Mouse (Mus musculus): ENCODE results near the gene Aldh3a2. TPM values are rescaled to one million over a fixed set of nuclear protein-coding genes. Genes with fewer than 3 reads are reported as not detected.
"Not testable (repeated sequence)": the region's sequence is repeated elsewhere in the genome, so short reads cannot be mapped to it uniquely, and the experiment has no call there.

The Aldh3a2 gene
- 16.7 and 17.6 TPM in 2 replicates for polyA plus RNA-seq (2016; fragmentation: Nextera tagmentation; extraction: Ambion mirVana)

- WGBS, result 1% methylated on average over 58 of the region's 58 CpGs
- peak within 1 kb of the TSS; percentile 73 for H3K4me3 ChIP-seq
- peaks cover 25% of the 10 kb centered on the region for H3K27me3 ChIP-seq (replicated peaks; ENCODE audit: low read depth, poor library complexity, severe bottlenecking)
- H3K27ac ChIP-seq (replicated peaks), result peak within 1 kb of the TSS; percentile 89
- peak; percentile 95 for DNase-seq (ENCODE audit: low spot score)
- H3K9me3 ChIP-seq, result no peaks in the 10 kb centered on the region
- H3K4me1 ChIP-seq, result peaks cover 7% of the 10 kb centered on the region; the same call in 1 of the 2 replicates
- H3K36me3 ChIP-seq (replicated peaks), result peaks cover 19% of the 10 kb centered on the region
Observed at GRCm38 (mm10) chr11:61266551-61267533, at the start of gene Aldh3a2. Gene Aldh3a2, minus strand, starts transcription at chr11:61267464.

GRCm38 (mm10) chr11:61316864-61317263 lies 49.6 kb upstream of the Aldh3a2 start:
- no peak overlapping the region for H3K4me3 ChIP-seq
- no peaks in the 10 kb centered on the region for H3K9me3 ChIP-seq
- no peaks in the 10 kb centered on the region for H3K36me3 ChIP-seq (replicated peaks)
- WGBS, result 75% methylated on average over 2 of the region's 2 CpGs
- peaks cover 8% of the 10 kb centered on the region for H3K4me1 ChIP-seq
- no peaks in the 10 kb centered on the region for H3K27me3 ChIP-seq (replicated peaks; ENCODE audit: low read depth, poor library complexity, severe bottlenecking)
- DNase-seq (ENCODE audit: low spot score), result no peak
- H3K27ac ChIP-seq (replicated peaks), result no peak overlapping the region

- peaks cover 7% of the 10 kb centered on the region for H3K4me1 ChIP-seq
- no peak overlapping the region for H3K27ac ChIP-seq (replicated peaks)
- 68% methylated on average over 7 of the region's 7 CpGs for WGBS
- no peak for DNase-seq (ENCODE audit: low spot score)
- no peaks in the 10 kb centered on the region; the same call in 1 of the 2 replicates for H3K27me3 ChIP-seq (replicated peaks; ENCODE audit: low read depth, poor library complexity, severe bottlenecking)
- H3K36me3 ChIP-seq (replicated peaks), result no peaks in the 10 kb centered on the region
- H3K4me3 ChIP-seq, result no peak overlapping the region
- H3K9me3 ChIP-seq, result 0 out of 2 replicates have a peak, but pooled peaks cover 4% of the 10 kb centered on the region
Observed at GRCm38 (mm10) chr11:61310321-61310720, 43.1 kb upstream of the Aldh3a2 start.

- Histone ChIP-seq H3K4me3 (no peak overlapping the region), H3K27ac (replicated peaks) (no peak overlapping the region), H3K4me1 (peaks cover 7% of the 10 kb centered on the region), H3K27me3 (replicated peaks; ENCODE audit: low read depth, poor library complexity, severe bottlenecking) (no peaks in the 10 kb centered on the region; the same call in 1 of the 2 replicates), H3K9me3 (0 out of 2 replicates have a peak, but pooled peaks cover 4% of the 10 kb centered on the region), H3K36me3 (replicated peaks) (no peaks in the 10 kb centered on the region)
- DNase-seq (ENCODE audit: low spot score), result no peak
- 62% methylated on average over 12 of the region's 12 CpGs for WGBS
Observed at GRCm38 (mm10) chr11:61309831-61310230, 42.6 kb upstream of the Aldh3a2 start.

- H3K27ac ChIP-seq (replicated peaks), result no peak overlapping the region
- 0 out of 2 replicates have a peak, but pooled peaks cover 4% of the 10 kb centered on the region for H3K9me3 ChIP-seq
- no peaks in the 10 kb centered on the region; the same call in 1 of the 2 replicates for H3K27me3 ChIP-seq (replicated peaks; ENCODE audit: low read depth, poor library complexity, severe bottlenecking)
- H3K4me3 ChIP-seq, result no peak overlapping the region
- peaks cover 7% of the 10 kb centered on the region for H3K4me1 ChIP-seq
- DNase-seq (ENCODE audit: low spot score), result no peak
- WGBS, result 39% methylated on average over 7 of the region's 7 CpGs
- no peaks in the 10 kb centered on the region for H3K36me3 ChIP-seq (replicated peaks)
Observed at GRCm38 (mm10) chr11:61307795-61308194, 40.5 kb upstream of the Aldh3a2 start.

GRCm38 (mm10) chr11:61305377-61305776 lies 38.1 kb upstream of the Aldh3a2 start:
- Histone ChIP-seq H3K27ac (replicated peaks) (no peak overlapping the region), H3K36me3 (replicated peaks) (no peaks in the 10 kb centered on the region), H3K4me1 (peaks cover 7% of the 10 kb centered on the region), H3K9me3 (0 out of 2 replicates have a peak, but pooled peaks cover 4% of the 10 kb centered on the region), H3K27me3 (replicated peaks; ENCODE audit: low read depth, poor library complexity, severe bottlenecking) (no peaks in the 10 kb centered on the region; the same call in 1 of the 2 replicates), H3K4me3 (no peak overlapping the region)
- 79% methylated on average over 4 of the region's 4 CpGs for WGBS
- DNase-seq (ENCODE audit: low spot score), result no peak

GRCm38 (mm10) chr11:61304535-61304934 lies 37.3 kb upstream of the Aldh3a2 start:
- H3K27ac ChIP-seq (replicated peaks); H3K9me3 ChIP-seq; DNase-seq (ENCODE audit: low spot score); H3K27me3 ChIP-seq (replicated peaks; ENCODE audit: low read depth, poor library complexity, severe bottlenecking); H3K36me3 ChIP-seq (replicated peaks); H3K4me3 ChIP-seq: not testable (repeated sequence)
- peaks cover 10% of the 10 kb centered on the region for H3K4me1 ChIP-seq
- WGBS, result 96% methylated on average over 7 of the region's 10 CpGs

GRCm38 (mm10) chr11:61300716-61301392 lies 33.6 kb upstream of the Aldh3a2 start:
- Histone ChIP-seq H3K4me3 (peak overlapping the region; percentile 27), H3K36me3 (replicated peaks) (no peaks in the 10 kb centered on the region), H3K27ac (replicated peaks) (peak overlapping the region; percentile 72), H3K4me1 (peaks cover 13% of the 10 kb centered on the region), H3K9me3 (0 out of 2 replicates have a peak, but pooled peaks cover 3% of the 10 kb centered on the region), H3K27me3 (replicated peaks; ENCODE audit: low read depth, poor library complexity, severe bottlenecking) (0 out of 2 replicates have a peak, but pooled peaks cover 2% of the 10 kb centered on the region)
- 16% methylated on average over 16 of the region's 16 CpGs for WGBS
- peak; percentile 39 for DNase-seq (ENCODE audit: low spot score)

- H3K36me3 ChIP-seq (replicated peaks), result no peaks in the 10 kb centered on the region
- H3K9me3 ChIP-seq, result no peaks in the 10 kb centered on the region
- DNase-seq (ENCODE audit: low spot score), result no peak
- H3K4me3 ChIP-seq, result no peak overlapping the region
- WGBS, result 58% methylated on average over 3 of the region's 3 CpGs
- H3K27ac ChIP-seq (replicated peaks), result no peak overlapping the region; the same call in 1 of the 2 replicates
- 0 out of 2 replicates have a peak, but pooled peaks cover 2% of the 10 kb centered on the region for H3K27me3 ChIP-seq (replicated peaks; ENCODE audit: low read depth, poor library complexity, severe bottlenecking)
- H3K4me1 ChIP-seq, result peaks cover 13% of the 10 kb centered on the region
Observed at GRCm38 (mm10) chr11:61300205-61300604, 32.9 kb upstream of the Aldh3a2 start.

- Histone ChIP-seq H3K4me3 (no peak overlapping the region), H3K27ac (replicated peaks) (no peak overlapping the region), H3K27me3 (replicated peaks; ENCODE audit: low read depth, poor library complexity, severe bottlenecking) (0 out of 2 replicates have a peak, but pooled peaks cover 2% of the 10 kb centered on the region), H3K9me3 (no peaks in the 10 kb centered on the region), H3K4me1 (peaks cover 13% of the 10 kb centered on the region), H3K36me3 (replicated peaks) (no peaks in the 10 kb centered on the region)
- DNase-seq (ENCODE audit: low spot score), result no peak
- 82% methylated on average over 2 of the region's 2 CpGs for WGBS
Observed at GRCm38 (mm10) chr11:61297901-61298300, 30.6 kb upstream of the Aldh3a2 start.

GRCm38 (mm10) chr11:61297326-61297725 lies 30.1 kb upstream of the Aldh3a2 start:
- Histone ChIP-seq H3K36me3 (replicated peaks) (no peaks in the 10 kb centered on the region), H3K4me1 (peaks cover 13% of the 10 kb centered on the region), H3K4me3 (no peak overlapping the region), H3K9me3 (no peaks in the 10 kb centered on the region), H3K27ac (replicated peaks) (no peak overlapping the region), H3K27me3 (replicated peaks; ENCODE audit: low read depth, poor library complexity, severe bottlenecking) (0 out of 2 replicates have a peak, but pooled peaks cover 2% of the 10 kb centered on the region)
- WGBS, result 75% methylated on average over 2 of the region's 2 CpGs
- DNase-seq (ENCODE audit: low spot score), result no peak

- 63% methylated on average over 1 of the region's 1 CpGs for WGBS
- H3K27me3 ChIP-seq (replicated peaks; ENCODE audit: low read depth, poor library complexity, severe bottlenecking), result 0 out of 2 replicates have a peak, but pooled peaks cover 2% of the 10 kb centered on the region
- H3K36me3 ChIP-seq (replicated peaks), result no peaks in the 10 kb centered on the region
- no peak overlapping the region for H3K4me3 ChIP-seq
- peaks cover 13% of the 10 kb centered on the region for H3K4me1 ChIP-seq
- no peak for DNase-seq (ENCODE audit: low spot score)
- no peak overlapping the region for H3K27ac ChIP-seq (replicated peaks)
- H3K9me3 ChIP-seq, result no peaks in the 10 kb centered on the region
Observed at GRCm38 (mm10) chr11:61296556-61296955, 29.3 kb upstream of the Aldh3a2 start.
